Mouse (Mus musculus) brain, embryonic 14.5 days (tissue): ENCODE measurements around the gene Ptpn21.

Experiments used
- CTCF ChIP-seq: fragments of 200-500 bp; IDR thresholded peaks from 2 replicates; pipeline ENCODE4 v1.5.1; 2012; ENCODE audit warnings: inconsistent platforms, mild to moderate bottlenecking, moderate library complexity, borderline replicate concordance; ENCODE audit not compliant: insufficient read depth, insufficient read length; ENCODE audit errors: extremely low read depth
- POLR2A ChIP-seq: fragments of 200-500 bp; IDR thresholded peaks from 2 replicates; pipeline ENCODE4 v1.6.1; 2012; ENCODE audit warnings: mild to moderate bottlenecking, inconsistent platforms, borderline replicate concordance; ENCODE audit not compliant: poor library complexity, insufficient read depth, insufficient read length, severe bottlenecking; ENCODE audit errors: extremely low read depth

DNA sequence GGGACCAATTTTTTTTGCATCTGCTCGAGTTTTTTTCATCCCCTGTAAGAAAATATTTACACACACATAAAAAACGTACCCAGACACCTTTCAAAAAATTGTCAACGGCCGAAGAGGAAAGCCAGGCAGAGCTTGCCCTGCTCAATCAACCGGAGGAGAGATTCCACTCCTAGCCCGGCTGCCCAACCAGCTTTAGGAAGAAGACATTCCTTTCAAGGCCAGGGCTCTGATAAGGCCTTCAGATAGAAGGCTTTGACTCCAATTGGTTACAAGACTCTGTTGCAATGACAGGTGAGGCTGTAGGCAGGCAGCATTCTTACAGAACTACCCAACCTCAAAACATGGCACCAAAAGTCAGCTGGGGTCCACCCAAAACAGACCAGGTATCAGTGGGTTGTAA is 53.6 kb downstream of the Ptpn21 start:
- TF ChIP-seq CTCF (no peak), POLR2A (no peak)
